Mouse (Mus musculus) neural tube, embryonic 14.5 days (tissue): ENCODE measurements around the gene Myo18a. TPM values are rescaled to one million over a fixed set of nuclear protein-coding genes. Genes with fewer than 3 reads are reported as not detected.
"Not testable (repeated sequence)": the region's sequence is repeated elsewhere in the genome, so short reads cannot be mapped to it uniquely, and the experiment has no call there.

Experiments used
- ATAC-seq: fragments of 200-750 bp; cut with Nextera tagmentation; 2 replicates; pipeline ENCODE4 v1.8.0; 2017; ENCODE audit warnings: low read depth, mild to moderate bottlenecking, moderate TSS enrichment, moderate library complexity
- H3K27ac ChIP-seq: fragments of 300-500 bp; sonication (generic); 2 replicates; pipeline ENCODE4 v1.5.1; 2014; ENCODE audit warnings: low read depth, mild to moderate bottlenecking, control low read depth, low read length, moderate library complexity, mixed read lengths
- H3K27me3 ChIP-seq: fragments of 300-500 bp; sonication (generic); 2 replicates; pipeline ENCODE4 v1.6.1; 2014; ENCODE audit warnings: low read length; ENCODE audit not compliant: control insufficient read depth, insufficient read depth
- H3K36me3 ChIP-seq: fragments of 300-500 bp; sonication (generic); 2 replicates; pipeline ENCODE4 v1.6.1; 2014; ENCODE audit warnings: low read length, mixed read lengths; ENCODE audit not compliant: control insufficient read depth, insufficient read depth
- H3K4me1 ChIP-seq: fragments of 300-500 bp; sonication (generic); 2 replicates; pipeline ENCODE4 v1.6.1; 2014; ENCODE audit warnings: low read length; ENCODE audit not compliant: control insufficient read depth, insufficient read depth
- H3K4me2 ChIP-seq: fragments of 300-500 bp; sonication (generic); 2 replicates; pipeline ENCODE4 v1.6.1; 2014; ENCODE audit warnings: mild to moderate bottlenecking, low read depth, low read length, control low read depth
- H3K4me3 ChIP-seq: fragments of 300-500 bp; sonication (generic); 2 replicates; pipeline ENCODE4 v1.5.1; 2014; ENCODE audit warnings: low read depth, low read length, control low read depth, mixed read lengths
- H3K9ac ChIP-seq: fragments of 300-500 bp; sonication (generic); replicated peaks from 2 replicates; pipeline ENCODE4 v1.6.1; 2014; ENCODE audit warnings: low read depth, mild to moderate bottlenecking, control low read depth, low read length, mixed read lengths
- H3K9me3 ChIP-seq: fragments of 300-500 bp; sonication (generic); 2 replicates; pipeline ENCODE4 v1.6.1; 2016; ENCODE audit warnings: low read length; ENCODE audit not compliant: control insufficient read depth
- WGBS: fragments of 180-500 bp; shearing (Covaris S2); extraction: QIAGEN DNeasy Blood & Tissue Kit; methylation state at CpG from one replicate; pipeline ENCODE4 v1.1.7; 2014; 5-methylcytosine and 5-hydroxymethylcytosine counted together
- polyA plus RNA-seq: library from polyadenylated mRNA; unstranded; fragments of >200 nt; fragmentation: Nextera tagmentation; extraction: Ambion mirVana; gene quantifications from 2 replicates; pipeline ENCODE4 v1.2.1, GENCODE M21; 2014

The Myo18a gene
- polyA plus RNA-seq, 1 experiment from 2014 or later: 35.7 TPM

DNA sequence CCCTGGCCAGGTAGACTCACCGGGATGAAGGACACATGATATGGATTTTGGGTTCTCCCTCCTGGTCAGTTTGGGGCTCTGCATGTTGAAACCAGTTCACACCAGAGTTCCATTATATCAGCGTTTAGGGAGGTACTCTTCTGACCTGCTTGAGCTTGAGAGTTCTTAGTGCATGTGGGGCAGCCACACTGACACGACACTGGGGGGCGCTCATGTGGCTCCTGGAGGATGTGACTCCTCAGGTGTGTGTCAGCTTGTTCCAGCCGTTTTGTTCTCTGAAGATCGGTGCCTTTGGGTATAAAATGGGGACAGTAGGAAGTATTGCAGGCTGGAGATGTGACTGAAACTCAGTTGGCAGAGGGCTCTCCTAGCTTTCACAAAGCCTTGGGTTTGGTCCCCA lies 19.1 kb upstream of the Myo18a start:
- Histone ChIP-seq H3K9ac (no peak overlapping the region), H3K4me2 (no peak overlapping the region), H3K36me3 (no peaks in the 10 kb centered on the region), H3K9me3 (no peaks in the 10 kb centered on the region), H3K4me1 (no peaks in the 10 kb centered on the region), H3K4me3 (no peak overlapping the region), H3K27ac (no peak overlapping the region), H3K27me3 (no peaks in the 10 kb centered on the region)
- no peak for ATAC-seq
- 37% methylated on average over 6 of the region's 6 CpGs for WGBS

DNA sequence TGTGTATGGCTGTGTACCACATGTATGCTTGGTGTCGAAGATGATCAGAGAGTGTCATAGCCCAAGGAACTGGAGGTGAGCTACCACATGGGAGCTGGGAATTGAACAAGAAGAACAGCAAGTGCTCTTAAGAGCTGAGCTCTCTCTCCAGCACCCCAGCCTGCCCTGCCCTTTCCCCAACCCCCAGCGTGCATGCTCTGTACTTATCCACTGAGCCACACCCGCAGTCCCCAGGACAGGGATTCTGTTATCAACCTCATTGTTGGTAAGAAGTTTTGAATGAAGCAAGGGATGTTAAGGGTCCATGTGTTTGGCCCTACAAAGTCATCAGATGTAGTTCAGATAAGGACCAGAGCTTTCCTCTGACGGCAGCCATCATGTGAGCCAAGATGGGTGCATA lies 16.4 kb upstream of the Myo18a start:
- no peaks in the 10 kb centered on the region for H3K36me3 ChIP-seq
- H3K4me3 ChIP-seq: no peak overlapping the region
- ATAC-seq: no peak
- no peak overlapping the region for H3K4me2 ChIP-seq
- no peak overlapping the region for H3K9ac ChIP-seq
- H3K27me3 ChIP-seq: no peaks in the 10 kb centered on the region
- WGBS: 93% methylated on average over 4 of the region's 4 CpGs
- no peaks in the 10 kb centered on the region for H3K9me3 ChIP-seq
- no peaks in the 10 kb centered on the region for H3K4me1 ChIP-seq
- no peak overlapping the region for H3K27ac ChIP-seq

DNA sequence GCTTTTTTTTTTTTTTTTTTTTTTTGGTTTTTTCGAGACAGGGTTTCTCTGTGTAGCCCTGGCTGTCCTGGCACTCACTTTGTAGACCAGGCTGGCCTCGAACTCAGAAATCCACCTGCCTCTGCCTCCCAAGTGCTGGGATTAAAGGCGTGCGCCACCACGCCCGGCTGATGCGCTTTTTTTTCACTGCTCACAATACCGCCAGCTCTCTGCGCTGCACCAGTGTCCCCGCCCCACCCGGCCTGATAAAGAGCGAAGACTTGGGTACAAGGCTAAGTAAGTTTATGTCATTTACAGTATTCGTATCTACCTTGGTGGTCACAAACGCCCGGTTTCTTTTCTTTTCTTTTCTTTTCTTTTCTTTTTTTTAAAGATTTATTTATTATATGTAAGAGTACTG lies 15.9 kb upstream of the Myo18a start:
- H3K4me2 ChIP-seq, H3K9me3 ChIP-seq, H3K36me3 ChIP-seq, ATAC-seq, H3K4me3 ChIP-seq, H3K9ac ChIP-seq, H3K4me1 ChIP-seq, H3K27ac ChIP-seq, H3K27me3 ChIP-seq: not testable (repeated sequence)
- 97% methylated on average over 13 of the region's 15 CpGs for WGBS

DNA sequence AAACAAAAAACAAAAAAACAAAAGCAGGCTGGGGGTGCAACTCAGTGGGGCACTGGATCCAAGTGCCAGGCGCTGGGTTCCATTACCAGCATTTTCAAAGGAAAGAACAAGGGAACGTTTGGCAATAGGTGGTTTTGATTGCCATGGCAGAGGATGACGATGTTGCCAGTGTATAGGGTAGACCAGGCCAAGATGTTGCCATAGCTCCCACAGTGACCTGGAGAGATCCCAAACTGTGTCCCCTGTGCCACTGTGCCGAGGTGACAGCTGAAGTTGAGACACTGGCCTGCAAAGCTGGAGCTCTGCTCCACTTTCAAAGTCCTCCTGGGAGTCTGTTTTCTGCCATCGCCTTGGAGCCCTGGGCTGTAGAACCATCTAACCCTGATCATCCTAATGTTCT lies 14.1 kb upstream of the Myo18a start:
- Histone ChIP-seq H3K4me2 (no peak overlapping the region), H3K36me3 (no peaks in the 10 kb centered on the region), H3K9ac (no peak overlapping the region), H3K4me3 (no peak overlapping the region), H3K27me3 (no peaks in the 10 kb centered on the region), H3K4me1 (no peaks in the 10 kb centered on the region), H3K9me3 (no peaks in the 10 kb centered on the region), H3K27ac (no peak overlapping the region)
- no peak for ATAC-seq
- 88% methylated on average over 5 of the region's 5 CpGs for WGBS

DNA sequence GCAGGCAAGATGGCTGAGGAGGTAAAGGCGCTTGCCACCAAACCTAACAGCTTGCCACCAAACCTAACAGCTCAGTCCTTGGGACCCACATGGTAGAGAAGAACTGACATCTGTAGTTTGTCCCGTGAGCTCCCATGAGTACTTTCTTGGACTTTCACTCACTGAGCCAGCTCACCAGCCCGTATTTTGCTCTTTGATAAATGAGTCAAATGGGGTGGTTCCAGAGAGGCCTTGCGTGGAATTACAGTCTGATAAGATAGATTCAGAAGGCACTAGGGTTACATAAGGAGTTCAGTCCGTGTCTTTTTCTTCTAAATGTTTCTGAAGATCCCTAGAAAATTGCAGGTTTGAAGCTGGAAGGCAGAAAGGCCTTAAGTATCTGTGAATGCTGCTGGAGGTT lies 10.5 kb upstream of the Myo18a start:
- H3K36me3 ChIP-seq: no peaks in the 10 kb centered on the region
- no peaks in the 10 kb centered on the region for H3K4me1 ChIP-seq
- no peaks in the 10 kb centered on the region for H3K27me3 ChIP-seq
- H3K9ac ChIP-seq: no peak overlapping the region
- H3K27ac ChIP-seq: no peak overlapping the region
- ATAC-seq: no peak
- H3K4me3 ChIP-seq: no peak overlapping the region
- H3K9me3 ChIP-seq: no peaks in the 10 kb centered on the region
- no peak overlapping the region for H3K4me2 ChIP-seq
- 77% methylated on average over 5 of the region's 5 CpGs for WGBS

DNA sequence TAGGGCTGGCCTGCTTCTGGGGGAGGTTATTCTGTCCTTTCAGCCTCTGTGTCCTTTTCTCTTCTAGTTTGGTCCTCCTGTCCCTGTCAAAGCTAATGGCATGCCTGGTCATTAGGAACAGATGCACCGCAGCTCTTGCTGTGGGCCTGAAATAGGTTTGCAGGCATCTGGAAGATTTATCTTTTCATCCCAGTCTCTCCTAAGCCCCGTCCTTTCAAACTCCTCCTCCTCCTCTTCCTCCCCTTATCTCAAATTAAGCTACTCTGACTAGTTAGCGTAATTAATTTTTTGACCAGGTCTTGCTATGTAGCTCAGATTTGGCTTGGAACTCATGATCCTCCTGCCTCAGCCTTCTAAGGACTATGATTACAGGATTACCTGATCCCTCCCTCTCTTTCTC lies 9.6 kb upstream of the Myo18a start:
- WGBS: 78% methylated on average over 3 of the region's 3 CpGs
- Histone ChIP-seq H3K4me1 (no peaks in the 10 kb centered on the region), H3K27me3 (no peaks in the 10 kb centered on the region), H3K9me3 (no peaks in the 10 kb centered on the region), H3K27ac (no peak overlapping the region), H3K4me2 (no peak overlapping the region), H3K36me3 (no peaks in the 10 kb centered on the region), H3K9ac (no peak overlapping the region), H3K4me3 (no peak overlapping the region)
- no peak for ATAC-seq

DNA sequence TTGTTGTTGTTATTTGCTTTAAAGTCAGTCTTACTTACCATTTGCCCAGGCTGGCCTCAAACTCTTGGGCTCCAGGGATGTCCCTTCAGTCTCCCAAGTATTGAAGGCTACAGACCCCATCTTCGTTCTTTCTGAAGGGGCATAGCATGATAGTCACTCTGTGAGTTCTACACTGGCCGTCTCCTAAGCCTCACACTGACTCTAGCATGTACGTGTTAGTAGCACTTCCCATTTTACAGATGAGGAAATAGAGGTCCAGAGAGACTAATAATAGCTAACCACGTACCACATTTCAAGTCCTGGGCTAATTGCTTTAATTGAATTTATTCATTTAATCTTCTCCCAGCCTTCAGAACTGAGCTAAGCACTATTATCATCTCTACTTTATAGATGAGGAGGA lies 3.0 kb upstream of the Myo18a start:
- Histone ChIP-seq H3K4me2 (no peak overlapping the region), H3K4me3 (no peak overlapping the region), H3K27me3 (no peaks in the 10 kb centered on the region), H3K4me1 (peaks cover 16% of the 10 kb centered on the region), H3K9me3 (no peaks in the 10 kb centered on the region), H3K36me3 (no peaks in the 10 kb centered on the region), H3K27ac (no peak overlapping the region), H3K9ac (no peak overlapping the region)
- 88% methylated on average over 4 of the region's 4 CpGs for WGBS
- no peak for ATAC-seq

DNA sequence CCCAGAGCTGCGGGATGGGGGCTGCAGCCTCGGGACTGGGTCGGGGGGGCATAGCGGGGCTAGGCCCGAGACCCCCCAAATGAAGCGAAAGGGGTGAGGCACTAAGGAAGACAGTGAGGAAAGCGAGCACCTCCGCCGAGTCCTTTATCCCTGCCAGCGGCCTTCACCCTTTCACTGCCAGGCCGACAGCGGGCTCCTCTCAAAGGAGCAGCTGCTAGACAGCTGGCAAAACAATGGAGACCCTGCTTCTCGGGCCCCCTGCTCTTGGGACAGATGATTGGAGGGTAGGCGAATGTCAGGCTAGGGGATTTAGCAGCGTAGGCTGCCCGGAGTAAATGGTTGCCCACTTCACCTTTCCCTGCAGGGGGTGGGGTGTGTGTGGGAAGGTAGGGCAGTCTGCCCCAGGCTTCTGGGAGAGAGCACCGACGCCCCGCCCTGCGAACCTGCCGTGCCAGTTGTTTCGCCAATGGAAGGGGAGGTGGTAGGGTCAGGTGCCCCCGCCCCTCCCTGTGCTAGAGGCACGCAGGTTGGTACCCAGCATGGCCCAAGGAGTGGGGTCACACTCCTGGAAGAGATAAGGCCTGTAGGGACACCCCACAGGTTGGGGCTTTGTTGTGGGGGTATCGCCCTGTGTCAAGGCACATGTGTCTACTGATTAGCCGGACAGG lies 761 bp downstream of the Myo18a start:
- H3K36me3 ChIP-seq: no peaks in the 10 kb centered on the region
- no peaks in the 10 kb centered on the region for H3K27me3 ChIP-seq
- peak overlapping the region; percentile 93 for H3K27ac ChIP-seq
- H3K4me1 ChIP-seq: peaks cover 35% of the 10 kb centered on the region
- WGBS: 4% methylated on average over 26 of the region's 26 CpGs
- peak overlapping the region; percentile 98 for H3K4me3 ChIP-seq
- H3K9me3 ChIP-seq: no peaks in the 10 kb centered on the region
- peak; percentile 54 for ATAC-seq
- peak overlapping the region; percentile 92 for H3K4me2 ChIP-seq
- peak overlapping the region; percentile 98 for H3K9ac ChIP-seq

DNA sequence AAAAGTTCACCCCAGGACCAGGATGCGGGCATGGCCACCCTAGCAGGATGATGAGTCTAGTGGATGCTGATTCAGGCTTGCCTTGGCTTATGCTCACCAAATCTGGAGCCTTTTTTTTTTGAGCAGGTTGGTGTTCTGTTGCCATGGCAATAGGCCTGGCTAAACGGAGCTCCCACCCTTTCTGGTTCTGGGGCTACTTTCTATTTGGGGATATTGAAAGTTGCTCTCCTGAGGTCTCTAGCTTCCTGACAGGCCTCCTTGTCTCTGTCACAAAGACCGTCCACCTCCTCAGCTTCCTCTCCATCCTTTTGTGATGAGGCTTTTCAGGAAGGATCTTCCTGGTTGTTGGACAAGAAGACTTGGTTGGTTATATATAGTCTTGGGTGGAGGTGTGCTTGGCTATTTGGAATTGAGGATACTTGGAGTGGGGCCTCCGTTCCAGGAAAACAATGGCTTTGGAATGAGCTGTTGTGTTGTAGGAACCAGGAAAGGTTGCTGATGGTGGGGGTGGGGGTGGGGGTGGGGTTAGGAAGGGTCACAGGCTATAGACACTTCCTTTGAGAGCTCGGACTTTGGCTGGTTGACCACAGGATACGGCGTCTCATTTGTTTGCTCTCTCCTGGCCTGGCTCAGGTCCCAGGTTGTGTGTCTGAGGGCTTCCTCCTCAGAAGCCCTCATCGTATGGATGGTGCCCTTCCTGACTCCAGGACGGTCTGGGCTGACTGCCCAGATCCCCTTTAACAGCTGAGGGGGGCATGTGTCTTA lies 1.8 kb downstream of the Myo18a start:
- no peak for ATAC-seq
- H3K4me2 ChIP-seq: peak overlapping the region; percentile 92
- H3K9ac ChIP-seq: 0 out of 2 replicates have a peak overlapping the region, but pooled peaks have one; percentile 98
- H3K4me1 ChIP-seq: peaks cover 35% of the 10 kb centered on the region
- no peak overlapping the region for H3K27ac ChIP-seq
- H3K4me3 ChIP-seq: peak overlapping the region; percentile 98
- no peaks in the 10 kb centered on the region for H3K9me3 ChIP-seq
- whole genome bisulfite sequencing: 48% methylated on average over 9 of the region's 9 CpGs
- H3K36me3 ChIP-seq: no peaks in the 10 kb centered on the region
- no peaks in the 10 kb centered on the region for H3K27me3 ChIP-seq
